19 mouse cellular contexts compared by ENCODE assay signal in genomic region chr5:116016542-116016941, GRCm38 (mm10).
"Had no signal": no experiment of that assay in that cellular context is flagged by ENCODE, and none has a peak within 500 bp of the region (broad histone marks: within the 10 kb centered on the region; RNA-seq: fewer than 3 reads in every experiment).

No protein-coding gene starts in this region.

- ATAC-seq: lung, postnatal 0 days; midbrain, embryonic 16.5 days had no signal

- H3K27ac ChIP-seq: lung, embryonic 15.5 days; midbrain, embryonic 12.5 days; neural tube, embryonic 13.5 days; neural tube, embryonic 15.5 days had no signal

- H3K27me3 ChIP-seq: lung, embryonic 15.5 days; midbrain, embryonic 12.5 days; neural tube, embryonic 13.5 days; neural tube, embryonic 15.5 days had no signal

- H3K9me3 ChIP-seq: lung, embryonic 15.5 days; midbrain, embryonic 12.5 days; neural tube, embryonic 13.5 days; neural tube, embryonic 15.5 days had no signal

- DNase-seq: lung, adult 2 months; lung, postnatal 14 days; lung, postnatal 36 days; midbrain, embryonic 14.5 days; retina, postnatal 1 day; right cerebral cortex, adult 18-20 months; right cerebral cortex, postnatal 25 days; right cerebral cortex, postnatal 4 days; spleen, adult 18-20 months; thymus, adult 2 months; thymus, postnatal 25 days; thymus, postnatal 4 days had no signal

- H3K4me3 ChIP-seq: lung, embryonic 15.5 days; midbrain, embryonic 12.5 days; myocyte; neural tube, embryonic 13.5 days; neural tube, embryonic 15.5 days had no signal

- H3K4me2 ChIP-seq: lung, embryonic 15.5 days; midbrain, embryonic 12.5 days; neural tube, embryonic 13.5 days; neural tube, embryonic 15.5 days had no signal

- H3K4me1 ChIP-seq: lung, embryonic 15.5 days; midbrain, embryonic 12.5 days; neural tube, embryonic 13.5 days; neural tube, embryonic 15.5 days had no signal

- H3K9ac ChIP-seq: lung, embryonic 15.5 days; midbrain, embryonic 12.5 days; neural tube, embryonic 13.5 days; neural tube, embryonic 15.5 days had no signal
